Mouse (Mus musculus) embryonic facial prominence, embryonic 10.5 days (tissue): ENCODE measurements at regions not wholly inside any gene's neighbourhood (a gene's known extent, or its start where the extent isn't known, plus 50 kb on each side); places are given as distances from the start of the nearest gene placed in this dataset. TPM values are rescaled to one million over a fixed set of nuclear protein-coding genes. Genes with fewer than 3 reads are reported as not detected.

ENCODE experiments used
- DNase-seq: peaks from one replicate; pipeline ENCODE4 v3.0.0-alpha.2; 2017; ENCODE audit warnings: low spot score
- H3K27ac ChIP-seq: fragments of 300-500 bp; sonication (generic); replicated peaks from 2 replicates; pipeline ENCODE4 v1.5.1; 2016; ENCODE audit warnings: mild to moderate bottlenecking
- H3K27me3 ChIP-seq: fragments of 300-500 bp; sonication (generic); replicated peaks from 2 replicates; pipeline ENCODE4 v1.6.1; 2016; ENCODE audit warnings: low read depth, mild to moderate bottlenecking; ENCODE audit not compliant: poor library complexity, severe bottlenecking
- H3K36me3 ChIP-seq: fragments of 300-500 bp; sonication (generic); replicated peaks from 2 replicates; pipeline ENCODE4 v1.6.1; 2016; ENCODE audit warnings: mild to moderate bottlenecking, moderate library complexity
- H3K4me1 ChIP-seq: fragments of 300-500 bp; sonication (generic); 2 replicates; pipeline ENCODE4 v1.6.1; 2016
- H3K4me3 ChIP-seq: fragments of 300-500 bp; sonication (generic); 2 replicates; pipeline ENCODE4 v1.5.1; 2016; ENCODE audit warnings: mild to moderate bottlenecking, moderate library complexity
- H3K9me3 ChIP-seq: fragments of 300-500 bp; sonication (generic); 2 replicates; pipeline ENCODE4 v1.6.1; 2016; ENCODE audit warnings: mild to moderate bottlenecking
- WGBS: fragments of 180-500 bp; shearing (Covaris S2); methylation state at CpG from one replicate; pipeline ENCODE4 v1.1.7; 2016; 5-methylcytosine and 5-hydroxymethylcytosine counted together
- microRNA-seq: library from miRNA; unstranded; fragments of <30 nt; microRNA quantifications from one replicate; pipeline ENCODE4, GENCODE M21; 2017

- H3K27ac ChIP-seq = no peak overlapping the region
- H3K36me3 ChIP-seq = no peaks in the 10 kb centered on the region
- no peak for DNase-seq
- H3K4me1 ChIP-seq = no peaks in the 10 kb centered on the region
- WGBS = 94% methylated on average over 7 of the region's 7 CpGs
- no peaks in the 10 kb centered on the region for H3K27me3 ChIP-seq
- 0 out of 2 replicates have a peak, but pooled peaks cover 2% of the 10 kb centered on the region for H3K9me3 ChIP-seq
- H3K4me3 ChIP-seq = no peak overlapping the region
These were observed 269.7 kb downstream of the Gm19410 start for GRCm38 (mm10) chr8:36035339-36035738.

GRCm38 (mm10) chr8:36036271-36036670 lies 270.7 kb downstream of the Gm19410 start:
- H3K4me3 ChIP-seq = no peak overlapping the region
- no peak for DNase-seq
- no peak overlapping the region for H3K27ac ChIP-seq
- 70% methylated on average over 6 of the region's 6 CpGs for WGBS
- no peaks in the 10 kb centered on the region for H3K27me3 ChIP-seq
- no peaks in the 10 kb centered on the region for H3K4me1 ChIP-seq
- H3K9me3 ChIP-seq = 0 out of 2 replicates have a peak, but pooled peaks cover 2% of the 10 kb centered on the region
- H3K36me3 ChIP-seq = no peaks in the 10 kb centered on the region

GRCm38 (mm10) chr8:36041222-36041864 lies 275.8 kb downstream of the Gm19410 start:
- 78% methylated on average over 6 of the region's 6 CpGs for WGBS
- Histone ChIP-seq H3K4me3 (no peak overlapping the region), H3K27me3 (no peaks in the 10 kb centered on the region), H3K4me1 (no peaks in the 10 kb centered on the region), H3K27ac (no peak overlapping the region), H3K9me3 (0 out of 2 replicates have a peak, but pooled peaks cover 2% of the 10 kb centered on the region), H3K36me3 (no peaks in the 10 kb centered on the region)
- no peak for DNase-seq

GRCm38 (mm10) chr8:36042594-36042993 lies 277.0 kb downstream of the Gm19410 start:
- 0 out of 2 replicates have a peak, but pooled peaks cover 2% of the 10 kb centered on the region for H3K9me3 ChIP-seq
- no peak overlapping the region for H3K27ac ChIP-seq
- no peaks in the 10 kb centered on the region for H3K27me3 ChIP-seq
- no peaks in the 10 kb centered on the region for H3K36me3 ChIP-seq
- H3K4me1 ChIP-seq = no peaks in the 10 kb centered on the region
- DNase-seq = no peak
- no peak overlapping the region for H3K4me3 ChIP-seq
- WGBS = 83% methylated on average over 4 of the region's 4 CpGs

Small RNAs in the stretch of these regions (microRNA-seq; reads per million reads assigned to microRNA genes)
- gene Gm22030 = not detected
